Mouse (Mus musculus): ENCODE results near the gene Sort1.

DNA sequence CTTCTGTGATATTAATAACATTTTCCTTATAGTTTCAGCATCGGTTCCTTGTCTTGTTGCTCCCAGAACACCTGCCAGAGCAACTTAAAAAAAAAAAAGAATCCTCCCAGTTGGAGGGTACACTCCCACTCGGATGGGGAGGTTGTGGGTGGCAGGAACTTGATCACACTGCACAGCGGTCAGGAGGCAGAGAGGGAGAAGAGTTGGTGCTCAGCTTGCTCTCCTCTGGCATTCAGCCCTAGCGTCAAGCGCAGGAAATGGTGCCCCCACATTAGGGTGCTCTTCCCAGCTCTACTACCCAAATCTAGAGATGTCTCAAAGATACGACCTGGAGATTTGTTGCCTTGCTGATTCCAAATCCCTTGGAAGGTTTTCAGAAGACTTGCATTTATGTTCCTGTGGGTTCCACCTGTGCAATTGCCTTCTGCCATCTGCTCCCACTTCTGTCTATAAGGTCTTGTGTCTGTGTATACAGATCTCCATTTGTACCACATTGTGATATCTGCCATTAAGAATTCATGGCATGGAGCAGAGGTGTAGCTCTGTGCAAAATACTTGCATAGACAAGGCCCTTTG is 16.7 kb downstream of the Sort1 start:
- TF ChIP-seq POLR2A (IDR thresholded peaks at IDR 0.05; ENCODE audit: insufficient read length, low read depth), result no peak
- no peak for TF ChIP-seq E2F4 (IDR thresholded peaks at IDR 0.05; ENCODE audit: insufficient read depth)
- no peak for TF ChIP-seq SRF (IDR thresholded peaks at IDR 0.05; ENCODE audit: control insufficient read depth, insufficient read length, low read depth)
- TF ChIP-seq MAX (IDR thresholded peaks at IDR 0.05; ENCODE audit: low read depth), result no peak
- TF ChIP-seq CEBPB (IDR thresholded peaks at IDR 0.05; ENCODE audit: insufficient read depth, poor library complexity, severe bottlenecking), result no peak
- no peak for TF ChIP-seq TCF12 (IDR thresholded peaks at IDR 0.05; ENCODE audit: insufficient read depth, poor library complexity, severe bottlenecking)
- no peak for TF ChIP-seq POLR2AphosphoS2 (IDR thresholded peaks at IDR 0.05; ENCODE audit: insufficient read length, low read depth)
- TF ChIP-seq USF1 (IDR thresholded peaks at IDR 0.05; ENCODE audit: low read depth), result no peak
- TF ChIP-seq REST (IDR thresholded peaks at IDR 0.05; ENCODE audit: insufficient read depth, insufficient read length), result no peak
- TF ChIP-seq TCF3 (IDR thresholded peaks at IDR 0.05; ENCODE audit: insufficient read length, low read depth), result no peak
- TF ChIP-seq MYOD1 (IDR thresholded peaks at IDR 0.05; ENCODE audit: control insufficient read depth in 1 of 3, insufficient read length in 2 of 3, low read depth in 2 of 3), result no peak
- no peak for TF ChIP-seq MYOG (IDR thresholded peaks at IDR 0.05; ENCODE audit: control insufficient read depth in 1 of 3, insufficient read depth in 1 of 3, insufficient read length in 2 of 3, low read depth in 2 of 3)

All from myocyte (in vitro differentiated cells).